Mouse (Mus musculus) hindbrain, embryonic 15.5 days (tissue): ENCODE measurements around the gene Gpc5. TPM values are rescaled to one million over a fixed set of nuclear protein-coding genes. Genes with fewer than 3 reads are reported as not detected.

Source experiments
- ATAC-seq: fragments of 200-750 bp; cut with Nextera tagmentation; 2 replicates; pipeline ENCODE4 v1.8.0; 2017; ENCODE audit warnings: low read depth, moderate number of reproducible peaks, moderate TSS enrichment; ENCODE audit not compliant: low FRiP score
- H3K27ac ChIP-seq: fragments of 300-500 bp; sonication (generic); replicated peaks from 2 replicates; pipeline ENCODE4 v1.5.1; 2015; ENCODE audit warnings: mild to moderate bottlenecking, inconsistent platforms
- H3K27me3 ChIP-seq: fragments of 300-500 bp; sonication (generic); 2 replicates; pipeline ENCODE4 v1.6.1; 2015; ENCODE audit warnings: control low read depth, inconsistent platforms
- H3K36me3 ChIP-seq: fragments of 300-500 bp; sonication (generic); 2 replicates; pipeline ENCODE4 v1.6.1; 2015; ENCODE audit warnings: control low read depth, inconsistent platforms
- H3K4me1 ChIP-seq: fragments of 300-500 bp; sonication (generic); replicated peaks from 2 replicates; pipeline ENCODE4 v1.6.1; 2015; ENCODE audit warnings: control low read depth, inconsistent platforms
- H3K4me2 ChIP-seq: fragments of 300-500 bp; sonication (generic); 2 replicates; pipeline ENCODE4 v1.6.1; 2015; ENCODE audit warnings: moderate library complexity, mild to moderate bottlenecking, inconsistent platforms
- H3K4me3 ChIP-seq: fragments of 300-500 bp; sonication (generic); 2 replicates; pipeline ENCODE4 v1.5.1; 2015; ENCODE audit warnings: mild to moderate bottlenecking, inconsistent platforms
- H3K9ac ChIP-seq: fragments of 300-500 bp; sonication (generic); 2 replicates; pipeline ENCODE4 v1.6.1; 2015; ENCODE audit warnings: inconsistent platforms
- H3K9me3 ChIP-seq: fragments of 300-500 bp; sonication (generic); 2 replicates; pipeline ENCODE4 v1.6.1; 2016; ENCODE audit warnings: control low read depth, inconsistent platforms
- WGBS: fragments of 180-500 bp; shearing (Covaris S2); methylation state at CpG from one replicate; pipeline ENCODE4 v1.1.7; 2015; 5-methylcytosine and 5-hydroxymethylcytosine counted together
- polyA plus RNA-seq: library from polyadenylated mRNA; unstranded; fragments of >200 nt; fragmentation: Nextera tagmentation; extraction: Ambion mirVana; gene quantifications from 2 replicates; pipeline ENCODE4 v1.2.1, GENCODE M21; 2015

The Gpc5 gene
- polyA plus RNA-seq, 1 experiment from 2014 or later = 9.8 TPM

DNA sequence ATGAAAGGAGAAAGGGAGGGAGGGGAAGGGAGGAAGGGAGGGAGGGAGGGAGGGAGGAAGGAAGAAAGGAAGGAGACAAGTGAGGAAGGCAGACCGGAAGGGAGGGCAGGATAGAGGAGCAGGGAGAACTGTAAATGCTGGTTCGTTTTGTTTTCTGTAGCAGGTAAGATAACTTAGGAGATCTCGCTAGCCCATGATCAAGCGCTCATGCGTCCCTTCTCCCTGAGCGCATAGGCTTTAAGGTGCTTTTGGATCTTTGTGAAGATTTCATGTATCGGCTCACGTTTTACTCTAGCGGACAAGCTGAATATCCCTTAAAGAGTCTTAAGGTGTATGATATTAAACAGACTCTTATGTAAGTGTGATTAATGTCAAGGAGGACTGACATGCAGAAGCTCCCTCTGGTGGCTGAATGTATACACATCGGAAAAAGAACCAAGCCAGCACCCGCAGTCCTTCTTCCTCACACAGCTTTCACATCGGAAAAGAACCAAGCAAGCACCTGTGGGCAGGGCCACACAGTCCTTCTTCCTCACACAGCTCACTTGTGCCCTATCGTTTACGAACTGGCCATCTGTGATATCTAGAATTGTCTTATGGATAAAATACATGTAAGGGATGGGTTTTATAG, 301.0 kb downstream of the Gpc5 start:
- H3K27ac ChIP-seq = no peak overlapping the region
- H3K9me3 ChIP-seq = no peaks in the 10 kb centered on the region
- H3K27me3 ChIP-seq = no peaks in the 10 kb centered on the region
- no peaks in the 10 kb centered on the region for H3K36me3 ChIP-seq
- H3K4me3 ChIP-seq = no peak overlapping the region
- H3K9ac ChIP-seq = no peak overlapping the region
- 56% methylated on average over 14 of the region's 14 CpGs for WGBS
- H3K4me2 ChIP-seq = no peak overlapping the region
- peak; percentile 73 for ATAC-seq
- H3K4me1 ChIP-seq = no peaks in the 10 kb centered on the region

DNA sequence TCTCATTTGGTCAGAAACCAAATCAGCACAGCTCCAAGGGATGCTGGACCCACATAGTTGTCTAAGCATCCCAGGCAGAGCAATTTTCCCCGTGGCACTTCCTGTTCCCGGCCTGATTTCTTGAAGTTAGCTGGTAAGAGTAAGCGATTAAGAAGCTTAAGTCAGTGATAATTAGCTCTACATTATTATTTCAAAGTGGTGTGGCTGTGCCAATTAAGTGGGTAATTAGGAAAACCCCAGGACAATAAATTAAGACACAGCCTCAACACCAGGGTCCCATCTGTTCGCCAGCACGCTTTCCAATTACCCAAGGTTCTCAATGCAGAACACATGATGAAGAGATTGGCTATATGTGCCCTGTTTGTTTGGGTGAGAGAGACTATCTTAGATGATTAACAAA, 314.6 kb downstream of the Gpc5 start:
- 41% methylated on average over 5 of the region's 5 CpGs for WGBS
- H3K4me1 ChIP-seq = 0 out of 2 replicates have a peak, but pooled peaks cover 6% of the 10 kb centered on the region
- no peak overlapping the region for H3K4me2 ChIP-seq
- no peak overlapping the region for H3K9ac ChIP-seq
- no peaks in the 10 kb centered on the region for H3K36me3 ChIP-seq
- H3K4me3 ChIP-seq = no peak overlapping the region
- H3K27me3 ChIP-seq = no peaks in the 10 kb centered on the region
- no peak overlapping the region for H3K27ac ChIP-seq
- H3K9me3 ChIP-seq = no peaks in the 10 kb centered on the region
- ATAC-seq = peak; percentile 45; the same call in 1 of the 2 replicates

DNA sequence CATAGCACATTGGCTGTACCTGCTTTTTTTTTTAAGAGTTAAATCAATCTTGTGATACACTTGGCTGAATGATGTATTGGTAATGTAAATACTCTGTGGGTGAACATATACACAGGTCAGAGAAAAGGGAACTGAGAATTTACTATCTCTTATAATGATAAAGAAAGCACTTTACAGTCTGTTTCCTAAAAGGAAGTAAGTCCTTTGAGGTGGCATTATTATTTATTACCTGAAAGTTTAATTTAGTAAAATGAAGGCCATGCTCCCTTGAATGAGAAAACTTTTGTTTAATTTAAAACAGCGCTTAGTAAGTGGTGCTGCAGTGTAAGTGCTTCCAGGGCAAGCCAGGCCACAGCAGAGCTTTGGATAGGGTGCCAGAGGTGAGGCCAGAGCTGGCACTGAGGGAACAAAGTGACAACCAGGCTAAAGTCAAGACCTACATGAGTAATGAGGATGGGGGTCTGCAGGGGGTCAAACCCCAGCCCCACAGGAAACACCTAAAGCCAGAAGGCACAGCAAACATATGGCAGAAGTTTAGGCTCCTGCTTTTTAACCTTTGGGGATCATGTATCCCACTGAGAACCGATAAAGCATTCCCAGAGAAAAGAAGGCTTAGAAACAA, 315.4 kb downstream of the Gpc5 start:
- H3K27me3 ChIP-seq = no peaks in the 10 kb centered on the region
- 67% methylated on average over 2 of the region's 2 CpGs for WGBS
- no peak overlapping the region for H3K27ac ChIP-seq
- H3K9ac ChIP-seq = no peak overlapping the region
- H3K4me3 ChIP-seq = no peak overlapping the region
- H3K36me3 ChIP-seq = no peaks in the 10 kb centered on the region
- 0 out of 2 replicates have a peak, but pooled peaks cover 6% of the 10 kb centered on the region for H3K4me1 ChIP-seq
- H3K4me2 ChIP-seq = no peak overlapping the region
- ATAC-seq = no peak
- H3K9me3 ChIP-seq = no peaks in the 10 kb centered on the region

DNA sequence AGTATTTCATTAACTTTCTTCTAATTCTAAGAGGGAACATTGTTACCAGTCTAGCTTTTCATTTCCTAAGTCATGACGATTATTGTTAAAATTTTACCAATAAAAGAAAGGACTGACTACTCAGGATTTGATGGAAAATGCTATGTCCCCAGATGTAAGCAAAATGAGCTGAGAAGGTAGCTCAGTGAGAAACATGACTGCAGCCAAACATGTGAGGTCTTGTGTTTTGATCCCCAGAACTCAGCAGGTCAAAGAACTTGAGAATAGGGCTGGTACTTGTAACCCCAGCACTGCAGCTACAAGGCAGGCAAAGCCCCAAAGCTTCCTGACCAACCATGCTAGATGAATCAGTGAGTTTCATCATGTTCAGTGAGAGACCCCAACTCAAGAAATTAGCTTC, 318.9 kb downstream of the Gpc5 start:
- ATAC-seq = no peak

DNA sequence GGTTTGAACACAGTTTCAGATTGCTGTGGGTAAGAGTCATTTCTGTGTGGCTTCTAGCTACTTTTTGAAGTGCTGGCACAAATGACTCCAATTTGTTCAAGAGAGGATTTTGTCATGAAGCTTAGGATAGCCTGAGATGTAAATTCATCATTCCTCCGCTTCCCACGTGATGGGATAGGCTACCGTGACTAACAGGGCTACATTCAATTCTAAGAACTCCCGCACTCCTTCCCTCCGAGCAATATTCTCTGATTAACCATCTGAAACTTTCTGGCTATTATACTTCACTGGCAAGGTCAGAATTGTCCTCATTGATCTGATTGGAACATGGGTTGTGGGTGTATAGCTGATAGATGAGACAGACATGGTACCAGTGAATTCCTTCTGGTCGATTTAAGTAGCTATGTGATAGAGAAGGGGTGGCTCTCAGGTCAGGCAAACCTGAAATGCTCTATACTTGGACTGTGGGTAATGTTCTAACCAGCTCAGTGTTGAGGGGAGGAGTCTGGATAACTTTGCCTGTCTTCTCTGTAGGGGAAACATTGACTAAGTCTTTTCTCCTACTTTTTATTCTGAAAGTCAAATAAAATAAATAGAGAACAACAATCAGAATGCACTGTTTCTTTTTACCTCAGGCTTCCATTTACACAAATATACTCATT, 319.6 kb downstream of the Gpc5 start:
- no peak overlapping the region for H3K4me3 ChIP-seq
- H3K9ac ChIP-seq = no peak overlapping the region
- no peaks in the 10 kb centered on the region for H3K27me3 ChIP-seq
- H3K4me1 ChIP-seq = 0 out of 2 replicates have a peak, but pooled peaks cover 2% of the 10 kb centered on the region
- H3K27ac ChIP-seq = no peak overlapping the region
- H3K4me2 ChIP-seq = no peak overlapping the region
- H3K9me3 ChIP-seq = no peaks in the 10 kb centered on the region
- H3K36me3 ChIP-seq = no peaks in the 10 kb centered on the region
- ATAC-seq = no peak
- 43% methylated on average over 6 of the region's 6 CpGs for WGBS

More for the DNA sequence above, 318.9 kb downstream of the Gpc5 start:
- H3K9me3 ChIP-seq = no peaks in the 10 kb centered on the region
- H3K9ac ChIP-seq = no peak overlapping the region
- no peak overlapping the region for H3K4me2 ChIP-seq
- no peak overlapping the region for H3K4me3 ChIP-seq
- H3K27ac ChIP-seq = no peak overlapping the region
- H3K4me1 ChIP-seq = 0 out of 2 replicates have a peak, but pooled peaks cover 6% of the 10 kb centered on the region
- 91% methylated on average over 1 of the region's 1 CpGs for whole genome bisulfite sequencing
- H3K27me3 ChIP-seq = no peaks in the 10 kb centered on the region
- H3K36me3 ChIP-seq = no peaks in the 10 kb centered on the region

DNA sequence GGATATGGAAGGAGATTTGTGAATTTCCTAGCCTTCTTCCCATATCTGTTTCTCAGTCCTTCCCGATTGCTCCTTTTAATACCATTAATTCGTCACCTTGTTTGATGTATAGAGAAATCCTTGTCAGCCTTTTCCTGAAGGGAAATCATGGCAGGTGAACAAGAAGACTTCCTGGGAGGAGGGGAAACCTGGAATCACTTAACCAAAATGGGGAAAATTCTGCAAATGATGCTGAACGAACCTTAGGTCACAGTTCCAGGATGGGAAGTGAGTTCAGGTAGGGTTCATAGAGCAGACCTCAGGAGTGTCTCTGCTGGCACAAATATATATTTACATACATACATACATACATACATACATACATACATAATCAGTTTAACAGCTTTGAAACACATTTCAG, 320.8 kb downstream of the Gpc5 start:
- Histone ChIP-seq H3K4me1 (no peaks in the 10 kb centered on the region), H3K4me3 (no peak overlapping the region), H3K4me2 (no peak overlapping the region), H3K9me3 (no peaks in the 10 kb centered on the region), H3K9ac (no peak overlapping the region), H3K27me3 (no peaks in the 10 kb centered on the region), H3K27ac (no peak overlapping the region), H3K36me3 (no peaks in the 10 kb centered on the region)
- WGBS = 68% methylated on average over 3 of the region's 3 CpGs
- ATAC-seq = no peak

DNA sequence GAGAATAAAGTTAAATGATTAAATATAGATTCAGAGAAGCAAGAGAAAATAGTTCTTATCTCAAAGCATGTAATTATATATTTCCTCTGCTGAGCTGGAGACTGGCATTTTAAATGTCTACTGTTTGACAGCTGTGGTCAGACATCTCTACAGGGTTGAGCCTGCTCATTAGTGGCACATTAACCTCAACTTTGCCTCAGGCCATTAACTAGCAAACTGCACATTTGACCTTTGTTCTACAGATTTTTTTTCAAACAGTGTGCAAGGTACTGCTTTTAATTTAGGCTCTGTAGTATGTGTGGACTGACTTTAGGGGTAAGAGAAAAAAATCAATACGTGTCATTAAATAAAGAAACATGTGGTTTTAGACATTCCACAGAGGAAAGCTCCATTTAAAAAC, 321.4 kb downstream of the Gpc5 start:
- Histone ChIP-seq H3K4me2 (no peak overlapping the region), H3K9ac (no peak overlapping the region), H3K27me3 (no peaks in the 10 kb centered on the region), H3K9me3 (no peaks in the 10 kb centered on the region), H3K4me1 (no peaks in the 10 kb centered on the region), H3K4me3 (no peak overlapping the region), H3K36me3 (no peaks in the 10 kb centered on the region), H3K27ac (no peak overlapping the region)
- no peak for ATAC-seq
- 79% methylated on average over 1 of the region's 1 CpGs for WGBS

DNA sequence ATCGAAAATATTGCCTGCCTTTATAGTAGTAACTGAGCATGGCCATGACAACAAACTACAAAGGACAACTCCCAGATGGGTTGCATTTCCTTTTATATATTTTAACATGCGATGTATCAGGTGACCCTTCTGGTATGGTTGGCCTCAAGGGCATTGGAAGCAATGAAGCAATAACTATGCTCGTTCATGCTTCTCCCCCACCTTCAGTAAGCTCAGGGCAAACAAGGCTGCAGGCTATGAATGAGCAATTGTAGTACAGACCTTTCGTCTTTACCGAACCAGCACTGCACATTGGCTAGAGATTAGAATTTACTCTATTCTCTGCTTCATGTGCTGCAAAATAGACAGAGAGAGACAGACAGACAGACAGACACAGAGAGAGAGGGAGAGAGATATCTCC, 322.5 kb downstream of the Gpc5 start:
- Histone ChIP-seq H3K4me3 (no peak overlapping the region), H3K4me1 (no peaks in the 10 kb centered on the region), H3K27me3 (no peaks in the 10 kb centered on the region), H3K27ac (no peak overlapping the region), H3K36me3 (no peaks in the 10 kb centered on the region), H3K9me3 (no peaks in the 10 kb centered on the region), H3K9ac (no peak overlapping the region), H3K4me2 (no peak overlapping the region)
- 54% methylated on average over 5 of the region's 5 CpGs for WGBS
- ATAC-seq = no peak

DNA sequence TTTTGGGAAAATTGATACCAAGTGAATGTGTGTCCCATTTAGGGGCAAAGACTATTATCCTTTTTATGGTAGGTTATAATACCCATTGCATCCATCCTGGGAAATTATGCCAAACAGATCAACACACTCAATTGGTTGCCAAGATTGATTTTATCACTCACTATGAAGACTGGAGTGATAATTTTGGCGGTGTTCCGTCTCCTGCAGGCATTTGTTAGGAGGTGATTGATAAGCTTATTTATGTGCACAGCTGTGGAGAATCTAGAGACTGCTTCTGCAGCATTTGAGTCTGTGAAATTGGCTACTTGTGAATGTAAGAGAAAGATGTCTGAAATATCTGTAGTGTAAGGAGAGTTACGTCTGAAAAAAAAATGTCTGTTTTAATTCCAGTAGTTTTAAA, 340.0 kb downstream of the Gpc5 start:
- H3K9ac ChIP-seq = no peak overlapping the region
- WGBS = 44% methylated on average over 3 of the region's 3 CpGs
- ATAC-seq = no peak
- H3K4me3 ChIP-seq = no peak overlapping the region
- no peak overlapping the region for H3K4me2 ChIP-seq
- no peaks in the 10 kb centered on the region for H3K4me1 ChIP-seq
- H3K9me3 ChIP-seq = no peaks in the 10 kb centered on the region
- no peaks in the 10 kb centered on the region for H3K27me3 ChIP-seq
- no peak overlapping the region for H3K27ac ChIP-seq
- no peaks in the 10 kb centered on the region for H3K36me3 ChIP-seq

DNA sequence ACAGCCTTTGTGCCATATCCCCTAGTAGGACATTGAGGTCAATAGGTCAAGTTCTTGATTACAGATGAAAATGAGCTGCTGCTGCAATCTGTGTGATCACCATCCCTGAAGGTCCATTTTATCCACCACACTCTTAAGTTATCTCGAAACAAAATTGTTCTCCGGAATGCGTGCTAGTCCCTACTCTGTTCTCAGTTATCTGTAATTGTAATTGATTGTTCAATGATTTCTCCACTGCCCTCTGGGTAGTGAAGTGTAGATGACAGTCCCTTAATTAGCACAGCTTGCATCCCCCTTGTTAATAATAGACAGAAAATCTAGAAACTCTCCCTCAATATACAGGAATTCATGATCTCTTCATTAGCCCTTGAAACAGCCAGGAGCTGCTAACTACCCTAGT, 340.4 kb downstream of the Gpc5 start:
- no peaks in the 10 kb centered on the region for H3K4me1 ChIP-seq
- no peaks in the 10 kb centered on the region for H3K9me3 ChIP-seq
- no peak overlapping the region for H3K27ac ChIP-seq
- H3K4me3 ChIP-seq = no peak overlapping the region
- no peaks in the 10 kb centered on the region for H3K36me3 ChIP-seq
- no peak overlapping the region for H3K4me2 ChIP-seq
- 37% methylated on average over 3 of the region's 3 CpGs for WGBS
- no peaks in the 10 kb centered on the region for H3K27me3 ChIP-seq
- no peak for ATAC-seq
- no peak overlapping the region for H3K9ac ChIP-seq

DNA sequence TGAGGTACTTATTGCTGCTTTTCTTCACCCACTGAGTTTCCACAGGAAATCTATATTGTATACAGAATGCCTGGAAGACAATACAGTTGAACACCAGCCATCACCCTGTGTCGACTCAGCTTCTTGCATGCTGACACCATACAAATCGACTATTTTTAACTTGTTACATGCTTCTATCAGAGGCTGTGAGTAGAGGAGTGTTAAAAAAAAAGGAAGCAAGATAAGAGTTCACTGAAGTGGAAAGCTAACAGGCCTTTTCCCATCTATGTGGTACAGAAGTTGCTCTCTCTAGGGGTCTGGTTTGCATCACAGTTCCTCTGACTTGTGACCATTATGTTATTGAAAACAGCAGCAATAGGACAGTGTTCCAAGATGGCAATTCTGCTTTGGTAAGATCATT, 344.6 kb downstream of the Gpc5 start:
- no peaks in the 10 kb centered on the region for H3K27me3 ChIP-seq
- WGBS = 49% methylated on average over 2 of the region's 2 CpGs
- no peaks in the 10 kb centered on the region for H3K36me3 ChIP-seq
- H3K4me2 ChIP-seq = no peak overlapping the region
- no peak overlapping the region for H3K4me3 ChIP-seq
- no peaks in the 10 kb centered on the region for H3K4me1 ChIP-seq
- H3K9me3 ChIP-seq = no peaks in the 10 kb centered on the region
- H3K9ac ChIP-seq = no peak overlapping the region
- ATAC-seq = no peak
- no peak overlapping the region for H3K27ac ChIP-seq
